12 mouse cellular contexts compared by ENCODE assay signal in the genomic region with DNA sequence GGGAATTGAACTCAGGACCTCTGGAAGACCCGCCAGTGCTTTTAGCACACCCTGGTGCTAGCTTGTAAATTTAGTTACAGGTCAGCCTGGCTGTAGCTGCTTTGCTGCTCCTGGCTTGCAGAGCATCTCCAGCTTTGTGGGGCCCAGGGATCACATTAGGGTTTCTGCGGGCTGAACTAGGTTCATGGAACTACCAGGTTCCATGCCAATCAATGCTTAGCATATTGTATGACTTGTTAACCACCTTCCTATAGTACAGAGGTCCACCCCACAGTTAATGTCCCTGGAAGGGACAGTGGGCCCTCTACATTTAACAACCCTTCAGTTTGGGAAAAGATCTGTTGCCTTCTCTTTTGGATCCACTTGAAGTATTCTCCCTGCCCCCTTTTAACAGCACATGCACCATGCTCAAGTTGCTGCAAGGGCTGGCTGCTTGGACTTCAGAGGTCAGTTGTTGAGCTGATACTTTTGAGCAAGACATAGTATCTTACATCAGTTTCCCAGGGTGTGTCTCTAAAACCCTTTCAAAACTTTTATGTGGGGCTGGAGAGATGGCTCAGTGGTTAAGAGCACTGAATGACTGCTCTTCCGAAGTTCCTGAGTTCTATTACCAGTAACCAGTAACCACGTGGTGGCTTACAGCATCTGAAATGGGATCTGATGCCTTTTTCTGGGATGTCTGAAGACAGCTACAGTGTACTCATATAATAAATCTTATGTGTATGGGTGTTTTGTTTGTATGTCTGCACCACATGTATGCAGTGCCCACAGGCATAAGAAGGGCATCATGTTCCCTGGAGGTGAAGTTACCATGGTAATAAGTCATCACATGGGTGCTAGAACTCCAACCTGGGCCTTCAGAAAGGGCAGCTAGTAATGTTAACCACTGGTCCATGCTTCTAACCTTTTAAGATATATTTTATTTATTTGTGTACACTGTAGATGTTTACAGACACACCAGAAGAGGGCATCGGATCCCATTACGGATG. TPM values are rescaled to one million over a fixed set of nuclear protein-coding genes. Genes with fewer than 3 reads are reported as not detected.
A peak's percentile ranks its signal among the peaks of the same experiment; 100 is the strongest.
DNase-seq lines count a peak whose midpoint lies in the region; ATAC-seq and TF ChIP-seq lines count a peak whose summit lies in the region.
"Had no signal": no experiment of that assay in that cellular context is flagged by ENCODE, and none has a peak within 500 bp of the region (broad histone marks: within the 10 kb centered on the region; RNA-seq: fewer than 3 reads in every experiment).

No protein-coding gene starts in this region.

- TF ChIP-seq POLR2A in spleen, adult 2 months (IDR thresholded peaks at IDR 0.05; ENCODE audit: low read depth, low read length) = no peak

- H3K4me3 ChIP-seq in spleen, adult 2 months (ENCODE audit: extremely low read depth, insufficient read depth, insufficient read length) = no peak overlapping the region
- H3K4me3 ChIP-seq in limb, embryonic 15.5 days = no peak overlapping the region
- H3K4me3 ChIP-seq in kidney, embryonic 16.5 days (ENCODE audit: low read length) = no peak overlapping the region
- H3K4me3 ChIP-seq: heart, embryonic 15.5 days had no signal

- no peak for ATAC-seq in limb, embryonic 15.5 days (ENCODE audit: insufficient number of reproducible peaks, low FRiP score, low TSS enrichment, low read depth)
- no peak for ATAC-seq in kidney, embryonic 16.5 days (ENCODE audit: low FRiP score, low TSS enrichment)

- H3K9me3 ChIP-seq in limb, embryonic 15.5 days = no peaks in the 10 kb centered on the region
- no peaks in the 10 kb centered on the region for H3K9me3 ChIP-seq in kidney, embryonic 16.5 days (ENCODE audit: low read length)
- H3K9me3 ChIP-seq: heart, embryonic 15.5 days had no signal

- peak overlapping the region; percentile 28; the same call in 1 of the 2 replicates for H3K27ac ChIP-seq in spleen, adult 2 months (ENCODE audit: insufficient read depth, low read length)
- peak overlapping the region; percentile 54; the same call in 1 of the 2 replicates for H3K27ac ChIP-seq in limb, embryonic 15.5 days
- H3K27ac ChIP-seq in kidney, embryonic 16.5 days (ENCODE audit: low read length) = no peak overlapping the region
- H3K27ac ChIP-seq: heart, embryonic 15.5 days had no signal

- peaks cover 15% of the 10 kb centered on the region for H3K36me3 ChIP-seq in spleen, adult 2 months (ENCODE audit: control insufficient read depth, insufficient read depth, low read length)
- peaks cover 23% of the 10 kb centered on the region for H3K36me3 ChIP-seq in limb, embryonic 15.5 days
- H3K36me3 ChIP-seq in kidney, embryonic 16.5 days (ENCODE audit: insufficient read depth, low read length) = peaks cover 24% of the 10 kb centered on the region

- no peak overlapping the region for H3K9ac ChIP-seq in limb, embryonic 15.5 days
- H3K9ac ChIP-seq in kidney, embryonic 16.5 days (replicated peaks; ENCODE audit: low read length) = no peak overlapping the region
- H3K9ac ChIP-seq: heart, embryonic 15.5 days had no signal

- DNase-seq in spleen, adult 2 months (ENCODE audit: low read depth in 1 of 2, low spot score in 2 of 2) = no peak
- DNase-seq in spleen, postnatal 14 days (ENCODE audit: low spot score in 2 of 2) = no peak
- peak; percentile 36 for DNase-seq in NIH3T3 (ENCODE audit: low read depth)
- DNase-seq in yolk sac, embryonic 10.5 days (ENCODE audit: low spot score) = peak; percentile 38
- no peak for DNase-seq in ovary, adult 18-20 months (ENCODE audit: low spot score)
- DNase-seq: cerebellum, adult 8-10 months; gastrocnemius, postnatal 14 days; kidney, postnatal 4 days; right cerebral cortex, postnatal 4 days had no signal

- H3K4me2 ChIP-seq in limb, embryonic 15.5 days = no peak overlapping the region
- no peak overlapping the region for H3K4me2 ChIP-seq in kidney, embryonic 16.5 days (replicated peaks; ENCODE audit: low read depth, low read length)
- H3K4me2 ChIP-seq: heart, embryonic 15.5 days had no signal

- WGBS in spleen, adult 2 months = 49% methylated on average over 6 of the region's 6 CpGs
- 35% methylated on average over 6 of the region's 6 CpGs for WGBS in limb, embryonic 15.5 days
- WGBS in kidney, embryonic 16.5 days = 29% methylated on average over 6 of the region's 6 CpGs

- TF ChIP-seq CTCF in spleen, adult 2 months (IDR thresholded peaks at IDR 0.05; ENCODE audit: extremely low read depth, insufficient read depth, insufficient read length, insufficient replicate concordance) = no peak

- H3K4me1 ChIP-seq in spleen, adult 2 months (ENCODE audit: control insufficient read depth, insufficient read depth, insufficient read length) = peaks cover 11% of the 10 kb centered on the region
- H3K4me1 ChIP-seq in limb, embryonic 15.5 days = peaks cover 22% of the 10 kb centered on the region
- H3K4me1 ChIP-seq in kidney, embryonic 16.5 days (ENCODE audit: insufficient read depth, low read length) = peaks cover 22% of the 10 kb centered on the region

- H3K27me3 ChIP-seq in spleen, adult 2 months (ENCODE audit: control insufficient read depth, insufficient read depth, low read length) = no peaks in the 10 kb centered on the region
- no peaks in the 10 kb centered on the region for H3K27me3 ChIP-seq in limb, embryonic 15.5 days
- no peaks in the 10 kb centered on the region for H3K27me3 ChIP-seq in kidney, embryonic 16.5 days (ENCODE audit: insufficient read depth, low read length)
- H3K27me3 ChIP-seq: heart, embryonic 15.5 days had no signal

RNA-seq across cellular contexts. Expression of gene Znfx1, which starts 4.0 kb away (rescaled TPM):
- 29.9 and 33.9 TPM in 2 replicates for polyA plus RNA-seq in spleen, adult 2 months (2012; rRNA removed)
- 8.5 and 9.1 TPM in 2 replicates for polyA plus RNA-seq in limb, embryonic 15.5 days (2015; fragmentation: Nextera tagmentation; extraction: Ambion mirVana)
- 11.8 TPM in 2 replicates for polyA plus RNA-seq in kidney, embryonic 16.5 days (2015; fragmentation: Nextera tagmentation; extraction: Ambion mirVana)

RNA-seq across cellular contexts. Expression of gene Ddx27, which starts 51.8 kb away (rescaled TPM):
- polyA plus RNA-seq in spleen, adult 2 months (2012; rRNA removed) = 27.4 and 32.9 TPM in 2 replicates
- 43.8 and 45.3 TPM in 2 replicates for polyA plus RNA-seq in limb, embryonic 15.5 days (2015; fragmentation: Nextera tagmentation; extraction: Ambion mirVana)
- polyA plus RNA-seq in kidney, embryonic 16.5 days (2015; fragmentation: Nextera tagmentation; extraction: Ambion mirVana) = 57.6 and 59.2 TPM in 2 replicates

Comparison
In these comparisons a context has a peak if more than half of its experiments do, and no peak if none do; other contexts are left out.
1. DNase-seq: peak in NIH3T3 (single experiment) and yolk sac, embryonic 10.5 days (single experiment); none in spleen, adult 2 months (0 of 2), spleen, postnatal 14 days (0 of 2) and ovary, adult 18-20 months (single experiment).